Mouse (Mus musculus): ENCODE results near the gene Il18r1.
A peak's percentile ranks its signal among the peaks of the same experiment; 100 is the strongest.

Gene Il18r1

DNA sequence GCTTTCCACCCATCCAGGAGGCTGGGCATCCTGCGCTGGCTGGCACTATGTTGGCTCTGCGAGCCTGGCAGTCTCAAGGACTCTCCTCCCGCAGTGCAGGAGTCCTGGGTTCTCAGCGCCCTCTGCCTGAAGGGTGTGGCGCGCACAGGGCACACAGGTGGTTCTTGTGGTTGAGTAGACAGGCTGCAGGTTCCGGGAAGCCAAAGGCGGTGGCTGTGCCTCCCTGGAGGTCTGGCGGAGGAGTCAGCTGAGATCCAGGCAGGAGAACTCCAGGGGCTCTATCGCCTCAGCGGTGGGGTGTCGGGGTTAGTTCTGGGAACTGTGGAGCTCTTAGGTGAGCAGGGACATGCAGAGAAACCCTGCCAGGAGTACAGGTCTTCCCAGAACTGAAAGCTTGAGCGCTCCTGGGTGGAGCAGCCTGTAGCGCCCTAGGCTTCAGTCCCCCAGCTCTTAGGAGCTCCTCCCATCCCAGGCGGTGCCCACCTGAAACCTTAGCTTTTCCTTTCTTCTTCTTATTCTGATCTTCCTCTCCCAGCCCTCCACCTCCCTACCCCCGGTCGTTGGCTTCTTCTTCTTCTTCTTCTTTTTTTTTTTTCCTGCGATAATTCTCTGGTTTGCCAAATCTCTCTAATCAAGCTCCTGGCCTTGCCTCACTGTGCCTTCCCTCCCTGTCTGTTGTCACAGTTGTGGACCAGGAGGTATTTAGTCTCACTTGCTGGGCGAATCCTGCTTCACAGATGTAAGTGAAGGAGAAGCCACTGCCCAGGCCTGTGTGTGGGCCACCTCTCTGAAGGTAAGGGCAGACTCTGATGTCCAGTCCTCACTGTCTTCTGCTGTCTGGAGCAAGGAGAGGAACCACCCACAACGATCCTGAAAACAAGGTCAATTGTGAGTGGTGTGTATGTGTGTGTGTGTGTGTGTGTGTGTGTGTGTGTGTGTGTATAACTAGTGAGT lies at the start of gene Il18r1:
Gene Il18r1, plus strand, starts transcription at position 76 of the 954 bp plus-strand sequence.
- no peak for DNase-seq (ENCODE audit: inconsistent age in 2 of 2, low spot score in 1 of 2)

DNA sequence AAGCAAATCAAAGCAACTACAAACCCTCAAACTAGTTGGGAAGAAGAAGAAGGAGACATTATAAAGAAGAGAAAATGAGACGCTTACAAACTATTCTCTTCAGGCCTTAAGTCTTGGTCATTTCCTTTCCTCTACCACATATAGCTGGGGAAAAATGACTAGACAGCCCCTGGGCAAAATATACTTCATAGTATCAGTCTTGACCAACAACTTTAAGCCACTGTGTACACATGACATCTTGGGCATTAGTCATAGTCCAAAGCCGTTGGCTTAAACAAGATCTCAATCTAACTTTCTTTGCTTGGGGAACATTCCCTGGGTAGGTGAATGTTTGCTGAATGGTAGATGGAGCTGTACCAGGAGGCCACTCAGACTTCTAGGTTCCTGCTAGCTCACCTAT lies 48.3 kb upstream of the Il18r1 start:
- no peak for DNase-seq (ENCODE audit: inconsistent age in 2 of 2, low spot score in 1 of 2)

- peak in 1 of 2 experiments; percentile 6 for DNase-seq (ENCODE audit: inconsistent age in 2 of 2, low spot score in 1 of 2)
Measured at GRCm38 (mm10) chr1:40418512-40418911, 46.8 kb upstream of the Il18r1 start.

DNA sequence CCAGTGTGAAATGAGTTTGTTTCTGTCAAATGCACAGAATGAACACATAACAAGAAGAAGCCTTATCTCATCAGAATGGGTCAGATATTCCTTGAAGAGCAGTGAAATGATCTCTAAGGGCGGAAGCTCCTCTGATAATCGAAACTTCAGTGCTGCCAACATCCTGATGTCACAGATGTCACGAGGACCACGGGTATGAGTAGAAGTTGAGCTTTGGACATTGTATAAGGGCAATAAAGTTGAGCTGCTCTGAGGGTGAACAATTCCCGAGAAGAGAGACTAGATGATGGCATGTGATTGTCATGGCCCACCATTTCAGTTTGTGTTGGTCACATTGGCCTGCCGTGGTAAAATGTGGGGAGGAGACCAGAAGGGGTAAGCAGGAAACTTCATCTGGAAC lies 41.5 kb upstream of the Il18r1 start:
- DNase-seq (ENCODE audit: inconsistent age in 2 of 2, low spot score in 1 of 2): no peak

DNA sequence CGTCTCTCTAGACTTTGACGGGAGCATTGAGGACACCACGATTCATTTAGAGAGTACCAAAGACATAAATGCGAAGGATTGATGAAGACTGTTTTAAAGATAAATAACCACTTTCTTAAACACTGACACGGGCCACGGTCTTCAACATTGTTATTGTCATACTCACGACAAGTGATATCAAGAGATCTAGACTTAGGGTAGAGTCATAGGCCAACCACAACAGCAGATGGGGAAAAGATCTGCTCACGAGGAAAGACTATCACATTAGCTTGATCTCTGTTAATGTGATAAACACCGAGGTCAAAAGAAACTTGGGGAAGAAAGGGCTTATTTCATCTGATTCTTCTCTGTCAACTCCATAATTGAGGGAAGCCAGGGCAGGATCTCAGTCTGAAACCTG lies 38.1 kb upstream of the Il18r1 start:
- no peak for DNase-seq (ENCODE audit: inconsistent age in 2 of 2, low spot score in 1 of 2)

- DNase-seq (ENCODE audit: inconsistent age in 2 of 2, low spot score in 1 of 2): no peak
Measured at GRCm38 (mm10) chr1:40427901-40428300, 37.5 kb upstream of the Il18r1 start.

DNA sequence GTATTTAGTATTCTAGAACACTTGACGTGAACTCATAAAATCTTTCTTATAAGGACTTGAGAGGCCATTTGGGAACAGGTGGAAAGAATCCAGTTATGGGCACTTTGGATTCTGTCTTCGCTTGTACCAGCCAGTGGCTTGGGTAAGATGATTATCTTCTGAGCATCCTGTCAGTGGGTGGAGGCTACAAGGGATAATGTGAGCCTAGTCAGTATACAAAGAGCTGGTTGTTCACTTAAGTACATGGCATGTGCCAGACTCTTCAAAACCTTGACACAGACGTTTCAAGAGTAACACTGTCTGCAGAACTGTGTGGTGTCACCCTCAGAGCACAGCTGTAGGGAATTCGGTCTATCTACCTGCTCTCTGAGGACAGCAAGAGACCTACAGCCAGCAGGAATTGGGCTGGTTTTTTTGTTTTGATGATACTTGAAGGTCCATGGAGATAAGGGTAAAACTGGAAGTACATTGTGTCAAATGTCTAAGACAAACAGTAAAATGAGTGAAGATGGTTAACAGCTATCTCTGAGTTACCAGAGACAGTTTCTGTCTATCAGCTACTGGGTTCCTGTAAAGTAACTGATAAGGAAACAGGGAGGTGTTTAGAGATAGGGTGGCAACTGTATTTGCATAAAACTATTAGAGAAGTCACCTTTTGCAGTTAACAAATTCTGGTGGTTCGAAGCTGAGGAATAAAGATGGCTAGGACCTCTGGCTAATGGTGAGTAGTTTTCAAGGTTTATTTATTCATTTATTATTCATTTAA lies 36.3 kb upstream of the Il18r1 start, which contains the start of gene Il1rl1:
Gene Il1rl1, plus strand, starts transcription at position 661 of the 766 bp plus-strand sequence.
- no peak for DNase-seq (ENCODE audit: inconsistent age in 2 of 2, low spot score in 1 of 2)

GRCm38 (mm10) chr1:40430143-40430834 lies 35.1 kb upstream of the Il18r1 start:
- DNase-seq (ENCODE audit: inconsistent age in 2 of 2, low spot score in 1 of 2): no peak

GRCm38 (mm10) chr1:40432169-40432568 lies 33.2 kb upstream of the Il18r1 start:
- DNase-seq (ENCODE audit: inconsistent age in 2 of 2, low spot score in 1 of 2): no peak

- no peak for DNase-seq (ENCODE audit: inconsistent age in 2 of 2, low spot score in 1 of 2)
Measured at GRCm38 (mm10) chr1:40435936-40436335, 29.4 kb upstream of the Il18r1 start.

- DNase-seq (ENCODE audit: inconsistent age in 2 of 2, low spot score in 1 of 2): no peak
Measured at GRCm38 (mm10) chr1:40437340-40437739, 28.0 kb upstream of the Il18r1 start.

DNA sequence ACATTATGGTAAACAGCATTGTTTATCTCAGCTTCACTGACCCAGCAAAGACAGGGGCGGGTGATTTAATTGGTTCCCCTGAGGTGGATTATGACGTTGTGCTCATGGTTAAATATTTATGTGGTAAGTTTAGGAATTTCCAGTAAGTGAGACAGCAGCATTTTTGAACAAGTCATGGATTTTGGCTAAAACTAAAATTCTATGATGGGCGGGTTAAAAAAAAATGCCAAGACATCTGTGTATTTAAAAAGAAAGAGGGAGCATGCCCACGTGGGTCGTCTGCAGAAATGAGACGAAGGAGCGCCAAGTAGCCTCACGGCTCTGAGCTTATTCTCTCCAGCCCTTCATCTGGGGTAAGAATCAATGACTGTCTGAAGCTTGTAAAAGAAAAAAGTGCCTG lies 25.8 kb upstream of the Il18r1 start:
- no peak for DNase-seq (ENCODE audit: inconsistent age in 2 of 2, low spot score in 1 of 2)

- DNase-seq (ENCODE audit: inconsistent age in 2 of 2, low spot score in 1 of 2): no peak
Measured at GRCm38 (mm10) chr1:40444800-40445199, 20.6 kb upstream of the Il18r1 start.

DNA sequence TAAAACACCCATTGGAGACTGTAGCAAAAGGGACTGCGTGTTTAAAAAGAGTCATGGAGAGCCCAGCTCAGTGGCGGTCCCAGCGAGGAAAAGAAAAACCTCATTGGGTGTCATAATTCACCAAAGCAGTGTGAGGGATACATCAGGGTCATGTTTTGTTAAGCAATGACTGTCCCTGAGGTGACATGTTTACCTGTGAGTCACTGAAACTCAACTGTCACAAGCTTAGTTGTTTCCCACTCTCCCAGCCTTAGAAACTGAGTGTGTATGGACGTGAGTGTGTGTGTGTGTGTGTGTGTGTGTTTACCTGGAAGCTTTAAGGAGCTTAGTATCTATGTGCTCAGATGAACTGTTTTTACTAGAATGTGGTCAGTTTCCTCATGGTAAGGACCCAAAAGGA lies 2.0 kb downstream of the Il18r1 start:
- DNase-seq (ENCODE audit: inconsistent age in 2 of 2, low spot score in 1 of 2): no peak

- DNase-seq (ENCODE audit: inconsistent age in 2 of 2, low spot score in 1 of 2): no peak
Measured at GRCm38 (mm10) chr1:40468805-40469204, 3.5 kb downstream of the Il18r1 start.

DNA sequence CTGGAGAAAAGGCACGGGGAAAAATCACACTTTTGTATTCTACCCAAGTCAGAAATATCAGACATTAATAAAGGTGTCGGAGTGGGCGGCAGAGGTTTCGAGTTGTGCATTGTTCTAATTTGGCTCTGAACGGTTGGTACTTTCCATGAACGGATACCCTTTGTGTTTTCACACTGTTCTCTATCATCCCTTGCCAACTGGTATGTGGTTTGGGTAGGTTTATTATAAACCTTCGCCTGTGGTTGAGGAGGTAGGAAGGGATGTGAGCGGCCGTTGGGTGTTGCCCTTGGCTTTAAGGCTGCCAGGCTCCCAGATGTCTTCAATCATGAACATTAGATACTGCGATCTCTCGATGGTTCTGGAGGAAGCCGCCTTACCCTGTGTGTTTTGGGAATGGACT lies 4.5 kb downstream of the Il18r1 start:
- DNase-seq (ENCODE audit: inconsistent age in 2 of 2, low spot score in 1 of 2): no peak

DNA sequence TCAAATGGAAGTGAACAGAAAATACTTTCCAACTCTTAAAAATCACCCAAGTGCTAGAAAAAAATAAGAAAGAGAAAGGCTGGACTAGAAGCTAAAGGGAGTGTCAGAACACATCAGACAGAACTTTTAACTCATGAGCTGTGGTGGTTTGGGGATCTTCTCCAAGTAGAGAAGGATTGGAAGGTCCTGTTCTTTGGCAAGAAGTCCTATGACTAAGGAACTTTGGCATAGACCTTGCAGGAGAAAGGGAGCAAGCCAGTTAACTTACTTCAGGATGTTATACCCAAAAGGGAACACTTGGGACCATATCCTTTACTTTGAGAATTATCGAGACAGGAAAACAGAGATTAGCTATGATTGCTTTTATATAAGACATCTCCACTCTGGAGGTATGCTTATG lies 7.0 kb downstream of the Il18r1 start:
- DNase-seq (ENCODE audit: inconsistent age in 2 of 2, low spot score in 1 of 2): no peak

DNA sequence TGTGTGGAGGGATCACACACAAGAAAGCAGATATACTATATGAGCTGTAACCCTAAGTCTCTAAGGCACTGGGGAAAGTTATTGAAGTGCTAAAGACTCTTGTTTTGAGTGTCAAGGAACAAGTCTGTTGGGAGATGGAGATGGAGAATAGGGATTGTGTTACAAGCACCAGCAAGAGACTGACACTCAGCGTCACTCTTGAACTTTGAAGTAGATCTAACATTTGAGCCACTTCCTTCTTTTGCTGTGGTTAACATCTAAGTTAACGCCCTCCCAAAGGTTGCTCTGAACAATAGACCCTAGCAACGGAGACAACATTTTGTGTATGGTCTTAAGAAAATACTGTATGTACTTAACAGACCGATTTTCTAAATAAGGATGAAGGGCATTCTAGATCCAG lies 8.3 kb downstream of the Il18r1 start:
- no peak for DNase-seq (ENCODE audit: inconsistent age in 2 of 2, low spot score in 1 of 2)

- no peak for DNase-seq (ENCODE audit: inconsistent age in 2 of 2, low spot score in 1 of 2)
Measured at GRCm38 (mm10) chr1:40474336-40474735, 9.0 kb downstream of the Il18r1 start.

GRCm38 (mm10) chr1:40475697-40476096 lies 10.3 kb downstream of the Il18r1 start:
- no peak for DNase-seq (ENCODE audit: inconsistent age in 2 of 2, low spot score in 1 of 2)

DNA sequence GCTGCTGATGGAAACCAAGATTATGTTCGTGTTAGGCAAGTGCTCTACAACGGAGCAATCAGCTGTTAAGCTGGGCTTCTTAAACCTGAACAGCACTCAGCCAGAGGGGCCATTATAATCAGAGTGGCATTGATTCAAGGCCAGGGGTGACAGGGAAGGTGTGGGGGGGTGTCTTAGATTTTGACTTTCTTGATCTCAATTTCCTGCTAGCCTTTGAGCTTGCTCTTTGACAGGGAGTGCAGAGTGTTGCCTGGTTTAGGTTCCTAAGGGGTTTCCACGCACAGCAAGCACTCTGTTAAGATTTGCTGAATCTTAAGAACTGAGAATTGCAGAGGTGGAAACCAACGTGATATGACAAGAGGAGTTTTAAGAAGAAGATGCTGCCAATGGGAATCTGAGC lies 11.4 kb downstream of the Il18r1 start:
- no peak for DNase-seq (ENCODE audit: inconsistent age in 2 of 2, low spot score in 1 of 2)

All from adrenal gland, adult (tissue).